Mouse (Mus musculus): ENCODE data around the gene 4933407L21Rik.

- TF ChIP-seq CHD2 (IDR thresholded peaks at IDR 0.05; ENCODE audit: low read depth, low read length) (no peak), ZC3H11A (IDR thresholded peaks at IDR 0.05; ENCODE audit: borderline replicate concordance, low read depth, low read length) (no peak)
These were observed 33.8 kb downstream of the 4933407L21Rik start for GRCm38 (mm10) chr1:85962081-85962480.
